Mouse (Mus musculus) stomach, postnatal 0 days (tissue): ENCODE data around the gene Hoxb13. TPM values are rescaled to one million over a fixed set of nuclear protein-coding genes. Genes with fewer than 3 reads are reported as not detected.

Source experiments
- ATAC-seq: fragments of 200-750 bp; cut with Nextera tagmentation; 2 replicates; pipeline ENCODE4 v1.8.0; 2017; ENCODE audit not compliant: low FRiP score, low TSS enrichment
- DNase-seq: peaks from one replicate; pipeline ENCODE4 v3.0.0-alpha.2; 2016; ENCODE audit warnings: low spot score
- H3K27ac ChIP-seq: fragments of 300-500 bp; sonication (generic); replicated peaks from 2 replicates; pipeline ENCODE4 v1.5.1; 2014; ENCODE audit warnings: mild to moderate bottlenecking, control low read depth
- H3K27me3 ChIP-seq: fragments of 300-500 bp; sonication (generic); 2 replicates; pipeline ENCODE4 v1.6.1; 2014; ENCODE audit warnings: low read length; ENCODE audit not compliant: control insufficient read depth, insufficient read depth
- H3K36me3 ChIP-seq: fragments of 300-500 bp; sonication (generic); 2 replicates; pipeline ENCODE4 v1.6.1; 2014; ENCODE audit warnings: low read length, mixed read lengths; ENCODE audit not compliant: control insufficient read depth, insufficient read depth
- H3K4me1 ChIP-seq: fragments of 300-500 bp; sonication (generic); replicated peaks from 2 replicates; pipeline ENCODE4 v1.6.1; 2014; ENCODE audit warnings: antibody characterized with exemption; ENCODE audit not compliant: control insufficient read depth, insufficient read depth
- H3K4me2 ChIP-seq: fragments of 300-500 bp; sonication (generic); replicated peaks from 2 replicates; pipeline ENCODE4 v1.6.1; 2014; ENCODE audit warnings: low read depth, mild to moderate bottlenecking, control low read depth, moderate library complexity
- H3K4me3 ChIP-seq: fragments of 300-500 bp; sonication (generic); 2 replicates; pipeline ENCODE4 v1.5.1; 2014; ENCODE audit warnings: low read depth, low read length, control low read depth
- H3K9ac ChIP-seq: fragments of 300-500 bp; sonication (generic); 2 replicates; pipeline ENCODE4 v1.6.1; 2014; ENCODE audit warnings: mild to moderate bottlenecking, low read length, control low read depth, mixed read lengths
- H3K9me3 ChIP-seq: fragments of 300-500 bp; sonication (generic); 2 replicates; pipeline ENCODE4 v1.6.1; 2016; ENCODE audit warnings: low read length; ENCODE audit not compliant: control insufficient read depth
- CTCF ChIP-seq: IDR thresholded peaks from 2 replicates; pipeline ENCODE4 v1.5.1; 2016; ENCODE audit warnings: antibody characterized with exemption, low read depth, mild to moderate bottlenecking, moderate library complexity
- EP300 ChIP-seq: optimal IDR thresholded peaks from 2 replicates; pipeline ENCODE3; 2016; ENCODE audit warnings: antibody characterized with exemption
- WGBS: fragments of 180-500 bp; shearing (Covaris S2); extraction: QIAGEN DNeasy Blood & Tissue Kit; methylation state at CpG from one replicate; pipeline ENCODE4 v1.1.7; 2014; 5-methylcytosine and 5-hydroxymethylcytosine counted together
- polyA plus RNA-seq: library from polyadenylated mRNA; unstranded; fragments of >200 nt; fragmentation: Nextera tagmentation; extraction: Ambion mirVana; gene quantifications from 2 replicates; pipeline ENCODE4 v1.2.1, GENCODE M21; 2015

Gene Hoxb13
- polyA plus RNA-seq, 1 experiment from 2014 or later: not detected

DNA sequence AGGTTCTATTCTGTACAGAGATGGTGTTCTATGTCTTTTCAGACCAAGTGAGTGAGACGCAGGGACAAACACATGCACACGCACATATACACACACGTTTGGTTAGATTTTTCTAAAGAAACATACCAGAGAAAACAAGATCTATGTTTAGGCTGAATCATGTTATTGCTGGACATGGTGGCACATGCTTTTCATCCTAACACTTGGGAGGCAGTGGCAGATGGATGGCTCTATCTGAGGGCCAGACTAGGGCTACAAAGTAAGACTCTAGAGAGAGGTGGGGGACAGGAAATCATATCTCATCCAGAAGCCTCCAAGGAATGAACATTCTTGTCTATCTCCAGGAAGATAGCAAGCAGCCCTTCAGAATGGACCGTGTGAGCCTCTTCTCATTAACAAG lies 13.1 kb upstream of the Hoxb13 start:
- ATAC-seq: no peak
- Histone ChIP-seq H3K27me3 (peaks cover 34% of the 10 kb centered on the region; the same call in 1 of the 2 replicates), H3K9ac (no peak overlapping the region), H3K9me3 (no peaks in the 10 kb centered on the region), H3K4me3 (no peak overlapping the region), H3K36me3 (no peaks in the 10 kb centered on the region), H3K27ac (no peak overlapping the region), H3K4me1 (no peaks in the 10 kb centered on the region), H3K4me2 (no peak overlapping the region)
- no peak for DNase-seq
- TF ChIP-seq EP300 (no peak), CTCF (no peak)
- 32% methylated on average over 4 of the region's 4 CpGs for WGBS

DNA sequence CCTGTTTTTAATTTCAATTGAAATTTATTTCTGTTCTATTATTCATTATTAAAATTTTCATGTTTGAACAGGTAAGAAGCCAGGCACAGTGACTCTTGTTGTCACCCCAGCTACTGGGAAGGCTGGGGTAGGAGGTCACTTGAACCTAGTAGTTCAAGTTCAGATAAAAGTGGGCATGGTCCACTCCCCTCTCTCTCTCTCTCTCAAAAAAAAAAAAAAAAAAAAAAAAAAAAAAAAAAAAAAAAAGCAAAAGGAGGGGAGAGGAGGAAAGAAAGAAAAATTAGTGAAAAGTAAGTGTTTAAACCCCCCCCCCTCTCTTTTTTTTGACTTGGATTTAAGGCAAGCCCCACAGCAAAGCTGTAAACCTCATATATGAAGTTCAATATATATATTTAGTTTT lies 9.9 kb upstream of the Hoxb13 start:
- DNase-seq (no peak), ATAC-seq (no peak)
- Histone ChIP-seq H3K27ac (no peak overlapping the region), H3K4me3 (no peak overlapping the region), H3K9me3 (no peaks in the 10 kb centered on the region), H3K4me2 (no peak overlapping the region), H3K9ac (no peak overlapping the region), H3K4me1 (no peaks in the 10 kb centered on the region), H3K36me3 (no peaks in the 10 kb centered on the region), H3K27me3 (peaks cover 40% of the 10 kb centered on the region; the same call in 1 of the 2 replicates)
- TF ChIP-seq EP300 (no peak), CTCF (no peak)

DNA sequence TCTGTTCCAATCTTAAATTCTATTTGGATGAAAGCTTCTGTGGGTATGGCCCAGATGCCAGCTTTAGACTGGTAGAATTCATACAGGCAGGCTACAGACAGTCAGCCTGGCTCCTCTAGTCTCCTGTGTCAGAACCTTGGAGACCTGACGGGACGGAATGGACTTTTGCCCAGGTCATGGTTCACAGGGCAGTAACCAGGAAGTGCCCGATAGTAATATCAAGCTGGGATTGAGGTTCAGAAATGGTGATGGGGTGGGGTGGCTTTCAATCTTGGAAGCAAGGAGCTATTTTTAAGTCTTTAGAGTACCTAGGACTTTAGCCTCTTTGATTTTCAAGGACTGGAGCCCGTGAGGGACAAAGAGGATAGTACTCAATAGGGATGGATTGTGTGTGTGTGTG lies 6.8 kb upstream of the Hoxb13 start:
- Histone ChIP-seq H3K9ac (no peak overlapping the region), H3K36me3 (no peaks in the 10 kb centered on the region), H3K9me3 (no peaks in the 10 kb centered on the region), H3K27me3 (peaks cover 37% of the 10 kb centered on the region), H3K4me1 (no peaks in the 10 kb centered on the region), H3K4me3 (no peak overlapping the region), H3K27ac (no peak overlapping the region), H3K4me2 (no peak overlapping the region)
- DNase-seq: no peak
- 22% methylated on average over 4 of the region's 4 CpGs for WGBS
- no peak for TF ChIP-seq EP300
- no peak for TF ChIP-seq CTCF
- no peak for ATAC-seq

DNA sequence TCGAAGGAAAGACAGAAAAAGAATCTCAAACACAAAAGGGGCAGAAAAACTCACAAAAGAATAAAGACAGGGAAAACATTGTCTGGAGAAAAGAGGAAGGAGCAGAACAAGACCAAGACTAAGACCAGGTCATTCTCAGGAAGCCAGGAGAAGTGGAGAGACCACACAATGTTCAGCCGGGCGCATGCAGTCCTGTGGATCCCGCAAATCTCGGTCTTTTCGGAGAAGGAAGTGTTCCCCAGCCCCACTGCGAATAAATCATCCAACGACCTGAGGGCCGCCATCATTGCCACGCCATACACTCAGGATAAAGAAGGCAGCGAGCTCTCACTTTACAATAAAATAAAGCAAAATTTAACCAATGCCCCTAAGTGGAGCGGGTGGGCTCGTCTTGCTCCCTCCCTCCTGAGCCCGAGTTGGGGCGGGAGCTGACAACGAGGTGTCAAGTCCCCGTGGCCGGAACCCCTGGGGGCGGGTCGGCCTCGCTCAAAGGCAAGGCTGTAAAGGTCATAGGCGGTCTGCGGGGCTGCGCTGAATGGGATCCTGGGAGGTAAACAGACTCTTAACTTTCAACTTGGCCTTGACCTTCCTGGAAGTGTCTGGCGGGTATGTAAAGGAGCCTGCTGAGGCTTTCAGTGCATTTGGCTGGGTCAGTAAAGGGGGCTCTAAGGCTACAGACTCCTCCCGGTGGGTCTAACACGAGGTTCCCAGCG lies 4.2 kb upstream of the Hoxb13 start:
- H3K9ac ChIP-seq: no peak overlapping the region
- no peak overlapping the region for H3K27ac ChIP-seq
- H3K9me3 ChIP-seq: no peaks in the 10 kb centered on the region
- peaks cover 48% of the 10 kb centered on the region for H3K27me3 ChIP-seq
- ATAC-seq (no peak), DNase-seq (no peak)
- H3K4me3 ChIP-seq: no peak overlapping the region
- no peak overlapping the region for H3K4me2 ChIP-seq
- H3K4me1 ChIP-seq: no peaks in the 10 kb centered on the region
- 2% methylated on average over 28 of the region's 28 CpGs for WGBS
- no peaks in the 10 kb centered on the region for H3K36me3 ChIP-seq
- TF ChIP-seq EP300 (no peak), CTCF (no peak)

DNA sequence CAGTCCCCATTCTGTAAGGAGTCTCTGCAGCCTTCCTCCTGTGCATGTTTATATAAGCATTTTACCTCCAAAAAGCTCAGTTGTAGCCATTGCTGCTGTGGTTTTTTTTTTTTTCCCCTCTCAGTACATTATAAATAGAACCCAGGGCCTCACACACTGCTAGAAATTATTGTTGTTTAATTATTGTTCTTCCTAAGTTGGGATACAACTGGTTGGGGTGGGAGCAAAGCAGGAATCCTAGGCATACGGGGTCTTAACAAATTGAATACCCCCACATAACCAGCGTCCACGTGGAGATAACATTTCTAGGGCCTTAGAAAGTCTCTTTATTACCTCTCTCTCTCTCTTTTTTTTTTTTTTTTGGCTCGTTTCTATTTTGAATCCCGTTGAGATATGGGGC lies 3.0 kb upstream of the Hoxb13 start:
- ATAC-seq (no peak), DNase-seq (no peak)
- Histone ChIP-seq H3K27ac (no peak overlapping the region), H3K36me3 (no peaks in the 10 kb centered on the region), H3K27me3 (peaks cover 53% of the 10 kb centered on the region), H3K9ac (no peak overlapping the region), H3K4me3 (no peak overlapping the region), H3K9me3 (no peaks in the 10 kb centered on the region), H3K4me2 (no peak overlapping the region), H3K4me1 (no peaks in the 10 kb centered on the region)
- 3% methylated on average over 5 of the region's 5 CpGs for WGBS
- TF ChIP-seq CTCF (no peak), EP300 (no peak)

DNA sequence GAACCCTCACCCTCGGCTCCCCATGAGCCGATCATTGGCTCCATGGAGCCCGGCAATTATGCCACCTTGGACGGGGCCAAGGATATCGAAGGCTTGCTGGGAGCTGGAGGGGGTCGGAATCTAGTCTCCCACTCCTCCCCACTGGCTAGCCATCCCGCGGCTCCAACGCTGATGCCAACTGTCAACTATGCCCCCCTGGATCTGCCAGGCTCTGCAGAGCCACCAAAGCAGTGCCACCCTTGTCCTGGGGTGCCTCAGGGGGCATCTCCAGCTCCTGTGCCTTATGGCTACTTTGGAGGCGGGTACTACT lies 240 bp downstream of the Hoxb13 start:
- Histone ChIP-seq H3K27me3 (peaks cover 51% of the 10 kb centered on the region), H3K27ac (no peak overlapping the region), H3K4me3 (peak overlapping the region; percentile 6; the same call in 1 of the 2 replicates), H3K4me2 (0 out of 2 replicates have a peak overlapping the region, but pooled peaks have one; percentile 8), H3K9ac (0 out of 2 replicates have a peak overlapping the region, but pooled peaks have one; percentile 18), H3K9me3 (no peaks in the 10 kb centered on the region), H3K36me3 (no peaks in the 10 kb centered on the region), H3K4me1 (no peaks in the 10 kb centered on the region)
- ATAC-seq (no peak; the same call in 1 of the 2 replicates), DNase-seq (no peak)
- no peak for TF ChIP-seq CTCF
- no peak for TF ChIP-seq EP300
- WGBS: 2% methylated on average over 10 of the region's 10 CpGs
